Mouse (Mus musculus) C2C12 (cell line): Measurements from ENCODE around the gene Gmeb1.
A peak's percentile ranks its signal among the peaks of the same experiment; 100 is the strongest.

Experiments used
- CTCF ChIP-seq: IDR thresholded peaks from one replicate; pipeline ENCODE4 v1.5.1; 2011; ENCODE audit not compliant: control insufficient read depth, insufficient read depth, insufficient read length
- MAX ChIP-seq: IDR thresholded peaks from one replicate; pipeline ENCODE4 v1.6.1; 2011; ENCODE audit warnings: mild to moderate bottlenecking, control low read depth

DNA sequence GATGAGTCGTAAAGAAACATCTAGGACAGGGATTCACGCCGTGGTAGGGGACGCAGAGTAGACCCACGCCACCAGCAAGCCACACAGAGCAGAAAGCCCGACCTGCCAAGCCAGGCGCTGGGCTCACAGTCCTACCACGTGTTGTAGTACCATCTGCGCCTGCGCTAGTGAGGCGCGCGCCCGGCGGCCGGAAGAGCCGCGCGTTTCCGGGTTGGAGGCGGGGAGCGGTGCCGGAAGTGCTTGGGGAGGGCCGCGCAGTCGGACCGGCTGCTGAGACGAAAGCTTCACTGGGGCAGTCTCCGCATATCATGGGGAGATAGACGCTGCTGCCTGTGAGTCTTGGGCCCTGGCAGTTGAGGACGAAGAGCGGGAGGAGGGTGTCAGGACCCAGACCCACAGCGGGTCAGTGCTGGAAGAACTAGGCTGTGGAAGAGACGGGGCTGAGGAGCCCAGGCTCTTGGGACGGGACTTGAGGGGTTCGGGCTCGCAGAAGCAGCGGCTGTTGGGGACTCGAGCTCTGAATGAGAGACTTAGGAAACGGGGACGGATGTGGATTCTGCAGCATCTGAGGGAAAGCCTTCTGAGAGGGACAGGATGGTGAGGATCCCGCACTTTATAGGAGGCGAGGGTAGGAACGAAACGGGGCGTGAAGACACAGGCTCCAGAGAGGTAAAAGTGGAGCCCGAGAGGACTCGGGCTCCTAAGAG, 12.9 kb upstream of the Gmeb1 start, which contains the start of gene Taf12:
- TF ChIP-seq CTCF = no peak
- peak; percentile 97 for TF ChIP-seq MAX
